Mouse (Mus musculus) CH12.LX (cell line): ENCODE measurements around the gene AI593442. TPM values are rescaled to one million over a fixed set of nuclear protein-coding genes. Genes with fewer than 3 reads are reported as not detected.

Source experiments
- DNase-seq: peaks from one replicate; pipeline ENCODE4 v3.0.0-alpha.2; 2013; ENCODE audit errors: extremely low read depth
- H3K27ac ChIP-seq: 2 replicates; pipeline ENCODE4 v1.5.1; 2012; ENCODE audit warnings: low read depth, mild to moderate bottlenecking, control low read depth, moderate library complexity; ENCODE audit not compliant: insufficient read depth
- H3K27me3 ChIP-seq: replicated peaks from 2 replicates; pipeline ENCODE3; 2012; ENCODE audit warnings: inconsistent platforms
- H3K36me3 ChIP-seq, 2 experiments: replicated peaks in 1 of 2; 2 replicates each; pipeline versions ENCODE3 to v1.6.1; 2012; ENCODE audit warnings: inconsistent platforms in 1 of 2, low read length in 1 of 2, mild to moderate bottlenecking in 1 of 2, mixed read lengths in 1 of 2, moderate library complexity in 1 of 2; ENCODE audit not compliant: control insufficient read depth in 1 of 2, insufficient read depth in 1 of 2
- H3K4me1 ChIP-seq, 2 experiments: 2 replicates each; pipeline ENCODE4 v1.6.1; 2012; ENCODE audit warnings: inconsistent platforms in 1 of 2, moderate library complexity in 1 of 2; ENCODE audit not compliant: insufficient read depth in 2 of 2, control insufficient read depth in 1 of 2
- H3K4me2 ChIP-seq: 2 replicates; pipeline ENCODE4 v1.6.1; 2012; ENCODE audit warnings: low read depth, mild to moderate bottlenecking, control low read depth; ENCODE audit not compliant: poor library complexity, insufficient read depth, severe bottlenecking
- H3K4me3 ChIP-seq, 3 experiments: fragments of 150-350 bp in 1 of 3; sonication (generic) in 1 of 3; replicated peaks in 1 of 3; 2 replicates each; pipeline versions ENCODE3 to v1.5.1; 2011 to 2012; ENCODE audit warnings: low read depth in 2 of 3, low read length in 2 of 3, mild to moderate bottlenecking in 2 of 3, moderate library complexity in 2 of 3, control low read depth in 1 of 3, improper control_type of control experiment in 1 of 3, inconsistent platforms in 1 of 3, mixed read lengths in 1 of 3; ENCODE audit not compliant: poor library complexity in 1 of 3
- H3K79me2 ChIP-seq: replicated peaks from 2 replicates; pipeline ENCODE4 v1.6.1; 2012; ENCODE audit warnings: mild to moderate bottlenecking, moderate library complexity; ENCODE audit not compliant: control insufficient read depth, poor library complexity, insufficient read depth, severe bottlenecking; ENCODE audit errors: extremely low read depth
- H3K9ac ChIP-seq: 2 replicates; pipeline ENCODE4 v1.6.1; 2012; ENCODE audit warnings: low read depth, mild to moderate bottlenecking, control low read depth, moderate library complexity; ENCODE audit not compliant: insufficient read depth
- H3K9me3 ChIP-seq: replicated peaks from 2 replicates; pipeline ENCODE3; 2012; ENCODE audit warnings: low read length, inconsistent platforms, mixed read lengths
- BHLHE40 ChIP-seq: IDR thresholded peaks from 2 replicates; pipeline ENCODE4 v1.6.1; 2011; ENCODE audit warnings: mild to moderate bottlenecking, low read depth, low read length, improper control_type of control experiment
- CHD2 ChIP-seq: IDR thresholded peaks from 2 replicates; pipeline ENCODE4 v1.6.1; 2011; ENCODE audit warnings: low read length, improper control_type of control experiment
- CTCF ChIP-seq, 2 experiments: IDR thresholded peaks in 1 of 2; conservative IDR thresholded peaks in 1 of 2; 2 replicates each; pipeline ENCODE4 v1.5.1; 2011 to 2012; ENCODE audit warnings: low read depth in 2 of 2, low read length in 2 of 2, improper control_type of control experiment in 1 of 2, inconsistent platforms in 1 of 2, mild to moderate bottlenecking in 1 of 2, moderate library complexity in 1 of 2
- GABPA ChIP-seq: IDR thresholded peaks from 2 replicates; pipeline ENCODE4 v1.6.1; 2012; ENCODE audit warnings: low read depth, low read length, improper control_type of control experiment, inconsistent platforms; ENCODE audit not compliant: insufficient replicate concordance
- HCFC1 ChIP-seq: IDR thresholded peaks from 2 replicates; pipeline ENCODE4 v1.6.1; 2012; ENCODE audit warnings: low read depth, mild to moderate bottlenecking, inconsistent platforms, low read length, improper control_type of control experiment
- JUN ChIP-seq: IDR thresholded peaks from 2 replicates; pipeline ENCODE4 v1.6.1; 2011; ENCODE audit warnings: low read depth, mild to moderate bottlenecking, low read length, improper control_type of control experiment, moderate library complexity; ENCODE audit not compliant: insufficient read depth
- JUND ChIP-seq: conservative IDR thresholded peaks from 2 replicates; pipeline ENCODE4 v1.6.1; 2011; ENCODE audit warnings: low read depth, low read length, improper control_type of control experiment
- KAT2A ChIP-seq: IDR thresholded peaks from 2 replicates; pipeline ENCODE4 v1.6.1; 2012; ENCODE audit warnings: low read length, improper control_type of control experiment, inconsistent platforms; ENCODE audit not compliant: insufficient replicate concordance
- MAFK ChIP-seq: IDR thresholded peaks from 2 replicates; pipeline ENCODE4 v1.6.1; 2011; ENCODE audit warnings: low read length, improper control_type of control experiment; ENCODE audit not compliant: insufficient replicate concordance
- MAX ChIP-seq: IDR thresholded peaks from 2 replicates; pipeline ENCODE4 v1.6.1; 2011; ENCODE audit warnings: low read length, improper control_type of control experiment
- MEF2A ChIP-seq: IDR thresholded peaks from 2 replicates; pipeline ENCODE4 v1.6.1; 2014; ENCODE audit warnings: low read depth, mild to moderate bottlenecking, inconsistent platforms, low read length, improper control_type of control experiment, borderline replicate concordance
- MXI1 ChIP-seq: IDR thresholded peaks from 2 replicates; pipeline ENCODE4 v1.6.1; 2011; ENCODE audit warnings: mild to moderate bottlenecking, low read depth, low read length, improper control_type of control experiment
- MYC ChIP-seq: IDR thresholded peaks from 2 replicates; pipeline ENCODE4 v1.6.1; 2011; ENCODE audit warnings: low read depth, mild to moderate bottlenecking, improper control_type of control experiment, low read length
- NELFE ChIP-seq: IDR thresholded peaks from 2 replicates; pipeline ENCODE4 v1.6.1; 2011; ENCODE audit warnings: low read depth, low read length, improper control_type of control experiment
- PAX5 ChIP-seq: IDR thresholded peaks from 2 replicates; pipeline ENCODE4 v1.6.1; 2012; ENCODE audit warnings: low read length, inconsistent platforms, mixed read lengths
- POLR2A ChIP-seq: IDR thresholded peaks from 2 replicates; pipeline ENCODE4 v1.6.1; 2011; ENCODE audit warnings: low read depth, mild to moderate bottlenecking, improper control_type of control experiment, low read length
- SIN3A ChIP-seq: IDR thresholded peaks from 2 replicates; pipeline ENCODE4 v1.6.1; 2012; ENCODE audit warnings: low read length, improper control_type of control experiment, inconsistent platforms
- SMC3 ChIP-seq: IDR thresholded peaks from 2 replicates; pipeline ENCODE4 v1.6.1; 2011; ENCODE audit warnings: low read depth, low read length, improper control_type of control experiment
- USF1 ChIP-seq: IDR thresholded peaks from 2 replicates; pipeline ENCODE4 v1.6.1; 2014; ENCODE audit warnings: low read depth, mild to moderate bottlenecking, inconsistent platforms, low read length, improper control_type of control experiment
- USF2 ChIP-seq: conservative IDR thresholded peaks from 2 replicates; pipeline ENCODE4 v1.6.1; 2011; ENCODE audit warnings: low read depth, low read length, improper control_type of control experiment
- ZC3H11A ChIP-seq: IDR thresholded peaks from 2 replicates; pipeline ENCODE4 v1.6.1; 2012; ENCODE audit warnings: low read depth, mild to moderate bottlenecking, inconsistent platforms, low read length, improper control_type of control experiment
- ZKSCAN1 ChIP-seq: IDR thresholded peaks from 2 replicates; pipeline ENCODE4 v1.6.1; 2012; ENCODE audit warnings: low read depth, inconsistent platforms, low read length, improper control_type of control experiment, borderline replicate concordance
- ZMIZ1 ChIP-seq: IDR thresholded peaks from 2 replicates; pipeline ENCODE4 v1.6.1; 2012; ENCODE audit warnings: low read depth, mild to moderate bottlenecking, inconsistent platforms, low read length, improper control_type of control experiment
- dilution Hi-C: fragments of 300-500 bp; cut with MboI; formaldehyde crosslinking; loops from 2 replicates; pipeline ENCODE4 v1.14.3; 2020; ENCODE audit warnings: low sequenced_read_pairs; ENCODE audit not compliant: extremely low pct_unique_long_range_greater_than_20kb, extremely low pct_ligation_motif_present
- in situ Hi-C: fragments of 300-500 bp; cut with MboI; formaldehyde crosslinking; loops from 3 replicates; pipeline ENCODE4 v1.14.3; 2019; ENCODE audit warnings: low sequenced_read_pairs, low pct_ligation_motif_present, low pct_unique_long_range_greater_than_20kb, mixed read lengths
- polyA plus RNA-seq: library from polyadenylated mRNA; unstranded; fragments of >175 nt; gene quantifications from 2 replicates; pipeline ENCODE4 v1.2.1, GENCODE M21; 2012; ENCODE audit warnings: low read depth; ENCODE audit not compliant: insufficient read length
- total RNA-seq, 2 experiments: library from RNA; depleted of rRNA; stranded (reverse); fragments of 300-350 nt in 1 of 2; fragments of >200 nt in 1 of 2; gene quantifications; 2 replicates each; pipeline ENCODE4 v1.2.3; 2012 to 2014

AI593442 gene
- total and polyA plus RNA-seq, 3 experiments, result not detected

GRCm38 (mm10) chr9:52650341-52650951 is 29.1 kb downstream of the AI593442 start:
- dilution Hi-C loops, result no loop called here
- in situ Hi-C loops, result no loop called here
- TF ChIP-seq CHD2 (no peak), CTCF (conservative IDR thresholded peaks at IDR 0.05 in 1 of 2, IDR thresholded peaks at IDR 0.05 in 1 of 2; ENCODE audit: low read depth in 2 of 2, low read length in 2 of 2) (no peak), JUND (no peak), SIN3A (no peak), NELFE (no peak), PAX5 (no peak), HCFC1 (no peak), USF2 (no peak), MAX (no peak), MEF2A (no peak), USF1 (no peak), ZMIZ1 (no peak), BHLHE40 (no peak), MYC (no peak), GABPA (no peak)

GRCm38 (mm10) chr9:52645312-52645711 is 34.3 kb downstream of the AI593442 start:
- H3K4me3 ChIP-seq, result no peak overlapping the region
- no peaks in the 10 kb centered on the region for H3K36me3 ChIP-seq
- H3K4me1 ChIP-seq, result peaks cover 0 to 4% of the 10 kb centered on the region in 2 experiments; a peak in 1 of 4 replicates
- no peak overlapping the region for H3K27ac ChIP-seq
- DNase-seq, result no peak
- no peaks in the 10 kb centered on the region for H3K9me3 ChIP-seq
- H3K27me3 ChIP-seq, result no peaks in the 10 kb centered on the region
- TF ChIP-seq ZKSCAN1 (no peak), BHLHE40 (no peak), ZC3H11A (no peak), USF2 (no peak), SMC3 (no peak), SIN3A (no peak), NELFE (no peak), MXI1 (no peak), CHD2 (no peak), MEF2A (no peak), ZMIZ1 (no peak), MAFK (no peak), POLR2A (no peak), JUN (no peak), KAT2A (no peak), HCFC1 (no peak), JUND (no peak)
- H3K79me2 ChIP-seq, result no peaks in the 10 kb centered on the region
- no peak overlapping the region for H3K4me2 ChIP-seq
- H3K9ac ChIP-seq, result no peak overlapping the region
- in situ Hi-C loops (no loop called here), dilution Hi-C loops (no loop called here)

More at GRCm38 (mm10) chr9:52650341-52650951, 29.1 kb downstream of the AI593442 start:
- H3K4me1 ChIP-seq, result no peaks in the 10 kb centered on the region
- H3K4me2 ChIP-seq, result no peak overlapping the region
- no peak for DNase-seq
- H3K36me3 ChIP-seq, result no peaks in the 10 kb centered on the region
- H3K27ac ChIP-seq, result no peak overlapping the region
- no peaks in the 10 kb centered on the region for H3K79me2 ChIP-seq
- H3K9me3 ChIP-seq, result no peaks in the 10 kb centered on the region
- no peaks in the 10 kb centered on the region for H3K27me3 ChIP-seq
- no peak overlapping the region for H3K9ac ChIP-seq
- no peak overlapping the region for H3K4me3 ChIP-seq
